Mouse (Mus musculus): ENCODE measurements around the gene Maea.

GRCm38 (mm10) chr5:33357494-33357893 is 22.2 kb downstream of the Maea start:
- TF ChIP-seq POLR2A (IDR thresholded peaks at IDR 0.05; ENCODE audit: insufficient read length, low read depth) (no peak), MYOD1 (IDR thresholded peaks at IDR 0.05; ENCODE audit: control insufficient read depth in 1 of 3, insufficient read length in 2 of 3, low read depth in 2 of 3) (no peak), REST (IDR thresholded peaks at IDR 0.05; ENCODE audit: insufficient read depth, insufficient read length) (no peak), E2F4 (IDR thresholded peaks at IDR 0.05; ENCODE audit: insufficient read depth) (no peak), CEBPB (IDR thresholded peaks at IDR 0.05; ENCODE audit: insufficient read depth, poor library complexity, severe bottlenecking) (no peak), TCF12 (IDR thresholded peaks at IDR 0.05; ENCODE audit: insufficient read depth, poor library complexity, severe bottlenecking) (no peak)
